Mouse (Mus musculus) CD4-positive, CD25-positive, alpha-beta regulatory T cell, adult 2 months (primary cell): ENCODE measurements at regions not wholly inside any gene's neighbourhood (a gene's known extent, or its start where the extent isn't known, plus 50 kb on each side); places are given as distances from the start of the nearest gene placed in this dataset.

Source experiments
- DNase-seq: peaks from one replicate; pipeline ENCODE4 v3.0.0-alpha.2; 2012; ENCODE audit warnings: low read depth, low spot score

DNA sequence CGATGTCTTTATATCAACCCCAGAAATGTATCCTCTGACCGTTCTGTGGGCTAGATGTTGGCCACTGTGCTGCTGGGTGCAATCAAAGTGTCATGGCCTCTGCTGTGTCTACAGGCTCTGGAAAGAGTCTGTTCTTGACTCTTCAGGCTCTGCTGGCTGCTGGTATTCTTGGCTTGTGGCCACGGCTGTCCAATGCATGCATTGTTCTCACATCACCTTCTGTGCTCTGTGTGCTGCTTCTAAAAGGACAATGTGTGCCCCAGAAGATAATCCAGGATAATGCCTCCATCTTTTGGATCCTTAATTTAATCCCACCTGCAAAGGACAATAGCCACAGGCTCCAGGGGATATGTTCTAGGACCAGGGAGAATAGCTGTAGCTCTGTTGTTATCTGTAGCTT is 77.5 kb upstream of the Dapl1 start:
- no peak for DNase-seq

- no peak for DNase-seq
These were observed 76.9 kb upstream of the Dapl1 start for GRCm38 (mm10) chr2:59407512-59407988.

GRCm38 (mm10) chr2:59408040-59408587 is 76.3 kb upstream of the Dapl1 start:
- no peak for DNase-seq

DNA sequence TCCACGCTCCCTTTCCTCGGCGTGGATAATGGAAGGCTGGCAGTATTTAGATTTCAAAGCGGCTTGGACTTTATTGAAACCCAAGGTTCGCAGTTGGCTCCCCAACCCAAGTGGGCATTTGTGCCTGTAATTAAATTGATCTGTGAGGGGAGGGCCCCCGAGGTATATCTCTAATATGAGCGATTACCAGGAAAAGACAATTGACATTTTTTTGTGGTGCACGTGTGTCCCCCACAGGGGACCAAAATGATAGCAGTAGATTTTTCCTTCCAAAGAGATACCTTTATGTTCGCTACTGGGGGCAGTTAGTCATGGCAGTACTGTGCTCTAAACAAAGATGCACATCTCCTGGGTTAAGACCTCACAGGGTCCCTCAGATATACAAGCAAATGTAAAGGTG is 69.8 kb upstream of the Dapl1 start:
- DNase-seq, result no peak

- no peak for DNase-seq
These were observed 67.8 kb upstream of the Dapl1 start for GRCm38 (mm10) chr2:59416491-59417195.

DNA sequence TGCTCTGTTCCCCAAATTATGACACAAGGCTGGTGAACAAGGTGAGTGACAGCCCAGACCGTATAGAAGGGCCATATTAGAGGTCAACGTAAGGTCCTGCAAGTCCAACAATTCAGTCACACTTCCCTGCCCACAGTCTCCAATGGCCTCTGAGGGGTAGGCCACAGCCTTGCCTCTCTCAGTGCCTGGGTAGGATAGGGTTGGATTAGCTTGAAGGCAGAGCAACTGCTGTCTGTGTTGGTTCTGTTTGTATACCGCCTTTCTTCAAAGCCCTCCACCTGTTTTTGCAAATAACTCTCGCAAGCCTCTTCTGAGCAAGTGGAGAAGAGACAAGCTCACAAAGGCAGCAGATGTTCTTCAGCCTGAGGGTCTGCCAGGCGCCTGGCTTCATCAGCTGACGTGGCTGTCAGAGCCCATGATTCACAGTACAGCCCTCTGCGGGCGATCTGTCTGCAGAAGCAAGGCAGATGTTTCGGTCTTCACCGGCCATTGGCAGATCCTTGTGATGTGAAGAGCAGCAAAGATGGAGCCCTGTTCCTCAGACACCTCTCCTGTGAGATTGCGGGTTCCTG is 67.0 kb upstream of the Dapl1 start:
- DNase-seq, result no peak

DNA sequence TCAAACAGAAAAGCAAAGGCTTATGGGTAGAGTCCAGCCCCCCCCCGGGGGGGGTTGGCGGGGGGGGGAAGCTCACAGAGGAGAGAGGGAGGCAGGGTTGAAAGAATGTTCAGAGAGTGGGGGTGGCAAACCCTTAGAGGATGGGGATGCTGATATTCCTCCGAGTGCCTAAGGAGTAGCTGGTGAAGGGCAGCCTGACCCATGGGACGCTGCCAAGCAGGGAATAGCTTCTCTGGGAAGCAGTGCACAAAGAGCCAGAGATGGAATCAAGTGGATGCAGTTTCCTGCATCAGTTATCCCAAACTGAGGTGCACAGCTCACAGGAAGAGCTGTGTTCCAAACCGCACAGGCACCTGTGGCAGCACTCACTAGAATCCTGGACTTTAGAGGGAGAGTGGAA is 64.0 kb upstream of the Dapl1 start:
- no peak for DNase-seq

GRCm38 (mm10) chr2:59422291-59423242 is 61.9 kb upstream of the Dapl1 start:
- DNase-seq, result no peak

DNA sequence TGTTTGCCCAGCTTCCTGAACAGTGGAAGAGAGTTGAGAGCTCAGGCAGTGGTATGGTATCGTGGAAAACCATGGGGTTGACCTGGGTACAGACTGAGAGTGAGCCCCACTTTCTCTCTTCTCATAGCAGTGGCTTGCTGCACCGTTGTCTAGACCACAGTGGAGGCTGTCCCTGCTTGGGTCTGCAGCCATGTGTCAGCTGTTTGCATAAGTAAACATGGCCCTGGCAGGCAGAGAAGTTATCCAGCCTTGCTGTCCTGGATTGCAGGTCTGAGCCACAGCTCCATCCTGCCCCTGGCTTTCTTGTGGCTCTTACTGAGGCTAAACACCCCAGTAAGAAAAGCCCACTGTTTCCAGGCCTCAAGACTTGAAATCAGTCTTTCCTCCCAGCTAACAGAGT is 60.2 kb upstream of the Dapl1 start:
- DNase-seq, result no peak

DNA sequence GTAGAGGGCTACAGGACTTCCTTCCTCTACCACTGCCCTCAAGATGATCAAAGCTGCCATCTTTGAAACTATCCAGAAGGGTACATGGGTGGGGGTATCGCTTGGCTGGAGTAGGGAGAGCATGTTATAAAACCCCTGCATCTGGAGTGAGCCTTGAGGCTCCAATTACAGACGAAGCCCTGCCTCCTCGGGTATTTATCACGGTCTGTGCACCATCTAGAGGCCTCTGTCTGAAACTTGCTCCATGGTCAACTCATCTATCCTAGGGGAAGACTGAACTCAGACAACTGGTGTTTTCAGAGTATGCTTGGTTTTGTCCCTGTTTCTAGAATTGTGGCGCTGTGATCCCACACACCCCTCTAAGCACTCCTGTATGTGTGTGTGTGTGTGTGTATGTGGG is 59.7 kb upstream of the Dapl1 start:
- peak; percentile 8 for DNase-seq

DNA sequence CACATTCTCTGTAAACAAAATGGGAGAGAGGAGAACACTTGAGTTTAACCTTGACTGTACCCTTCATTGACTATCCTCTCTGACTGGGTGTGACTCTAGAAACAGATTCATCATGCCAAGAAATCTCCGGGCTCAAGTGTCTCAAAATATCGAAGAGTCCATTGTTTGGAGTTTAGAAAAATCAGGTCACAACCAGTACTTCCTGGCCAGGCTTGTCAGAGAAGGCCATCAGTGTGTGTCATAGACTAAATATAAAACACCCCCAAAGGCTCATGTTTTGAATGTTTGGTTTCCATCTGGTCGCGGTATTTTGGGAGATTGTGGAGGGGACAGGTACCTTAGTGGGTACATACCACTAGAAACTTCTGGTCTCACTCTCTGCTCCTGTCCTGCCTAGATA is 58.6 kb upstream of the Dapl1 start:
- DNase-seq, result no peak

DNA sequence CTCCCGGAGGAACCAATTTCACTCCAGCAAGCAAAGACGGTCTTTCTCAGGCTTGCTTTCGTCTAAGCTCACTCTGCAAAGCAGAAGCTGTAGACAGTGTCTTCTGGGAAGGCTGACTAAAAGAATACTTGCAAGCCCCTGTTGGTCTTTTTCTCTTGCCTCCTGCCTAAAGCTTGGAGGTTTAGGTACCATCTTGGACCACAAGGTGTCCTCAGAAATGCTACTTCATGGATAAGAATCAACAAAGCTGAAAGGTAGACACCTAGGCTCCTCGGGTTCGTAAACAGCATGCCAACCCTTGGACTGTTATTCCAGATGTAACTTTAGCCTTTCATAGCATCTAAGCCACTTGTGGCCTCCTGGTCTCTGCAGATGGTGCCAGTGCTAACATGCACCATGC is 53.0 kb upstream of the Dapl1 start:
- no peak for DNase-seq

GRCm38 (mm10) chr2:59431867-59432266 is 52.6 kb upstream of the Dapl1 start:
- DNase-seq, result no peak
